Mouse (Mus musculus): Measurements from ENCODE around the gene Arf5. TPM values are rescaled to one million over a fixed set of nuclear protein-coding genes. Genes with fewer than 3 reads are reported as not detected.

Arf5 gene
- total and polyA plus RNA-seq, 3 experiments: 150 to 248 (median 162) TPM

- Histone ChIP-seq H3K27me3 (ENCODE audit: control insufficient read depth, insufficient read depth, low read length) (no peaks in the 10 kb centered on the region), H3K4me1 (ENCODE audit: control insufficient read depth, insufficient read depth, low read length) (peaks cover 1% of the 10 kb centered on the region; the same call in 1 of the 2 replicates), H3K79me2 (replicated peaks; ENCODE audit: control insufficient read depth, insufficient read depth, low read length) (no peaks in the 10 kb centered on the region), H3K36me3 (ENCODE audit: control insufficient read depth, insufficient read depth, low read length) (no peaks in the 10 kb centered on the region), H3K4me3 (no peak overlapping the region), H3K27ac (no peak overlapping the region), H3K9ac (ENCODE audit: low read depth, low read length) (no peak overlapping the region)
- WGBS: 89% methylated on average over 11 of the region's 11 CpGs
- intact Hi-C loops (cut with DNase I): no loop called here
- no peak for TF ChIP-seq POLR2A (IDR thresholded peaks at IDR 0.05; ENCODE audit: insufficient read depth, low read depth, low read length)
- TF ChIP-seq EP300 (IDR thresholded peaks at IDR 0.05; ENCODE audit: insufficient read depth, low read depth, low read length): no peak
- no peak for TF ChIP-seq CTCF (IDR thresholded peaks at IDR 0.05)
- no peak for DNase-seq
Observed at GRCm38 (mm10) chr6:28429870-28430269, 6.5 kb downstream of the Arf5 start.

- H3K27ac ChIP-seq: no peak overlapping the region
- intact Hi-C loops (cut with DNase I): no loop called here
Observed at GRCm38 (mm10) chr6:28430795-28431537, 7.6 kb downstream of the Arf5 start.

DNA sequence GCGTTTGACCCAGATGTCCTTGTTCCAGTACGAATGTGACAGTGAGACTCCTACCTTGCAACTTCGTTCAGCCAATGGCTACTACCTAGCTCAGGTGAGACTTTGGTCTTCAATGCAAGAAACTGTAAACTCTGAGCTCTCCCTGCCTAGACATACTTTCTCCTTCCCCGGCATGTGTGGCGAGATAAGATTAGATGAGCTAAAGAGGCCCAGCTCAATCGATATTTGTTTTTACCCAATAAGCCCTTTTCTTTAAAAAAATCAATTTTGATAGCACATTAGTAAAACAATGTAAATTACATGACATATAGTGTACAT lies 8.1 kb downstream of the Arf5 start:
- intact Hi-C loops (cut with DNase I): no loop called here
- no peaks in the 10 kb centered on the region for H3K27me3 ChIP-seq (ENCODE audit: control insufficient read depth, insufficient read depth, low read length)
- no peak overlapping the region for H3K4me3 ChIP-seq
- DNase-seq: no peak
- H3K27ac ChIP-seq: no peak overlapping the region
- WGBS: 73% methylated on average over 6 of the region's 6 CpGs
- TF ChIP-seq EP300 (IDR thresholded peaks at IDR 0.05; ENCODE audit: insufficient read depth, low read depth, low read length) (no peak), CTCF (IDR thresholded peaks at IDR 0.05) (no peak), POLR2A (IDR thresholded peaks at IDR 0.05; ENCODE audit: insufficient read depth, low read depth, low read length) (no peak)
- H3K36me3 ChIP-seq (ENCODE audit: control insufficient read depth, insufficient read depth, low read length): no peaks in the 10 kb centered on the region
- no peak overlapping the region for H3K9ac ChIP-seq (ENCODE audit: low read depth, low read length)
- no peaks in the 10 kb centered on the region for H3K4me1 ChIP-seq (ENCODE audit: control insufficient read depth, insufficient read depth, low read length)
- H3K79me2 ChIP-seq (replicated peaks; ENCODE audit: control insufficient read depth, insufficient read depth, low read length): no peaks in the 10 kb centered on the region

More at GRCm38 (mm10) chr6:28430795-28431537, 7.6 kb downstream of the Arf5 start:
- TF ChIP-seq CTCF (IDR thresholded peaks at IDR 0.05) (no peak), POLR2A (IDR thresholded peaks at IDR 0.05; ENCODE audit: insufficient read depth, low read depth, low read length) (no peak), EP300 (IDR thresholded peaks at IDR 0.05; ENCODE audit: insufficient read depth, low read depth, low read length) (no peak)
- WGBS: 69% methylated on average over 10 of the region's 10 CpGs
- Histone ChIP-seq H3K36me3 (ENCODE audit: control insufficient read depth, insufficient read depth, low read length) (no peaks in the 10 kb centered on the region), H3K9ac (ENCODE audit: low read depth, low read length) (no peak overlapping the region), H3K79me2 (replicated peaks; ENCODE audit: control insufficient read depth, insufficient read depth, low read length) (no peaks in the 10 kb centered on the region), H3K4me3 (no peak overlapping the region), H3K4me1 (ENCODE audit: control insufficient read depth, insufficient read depth, low read length) (no peaks in the 10 kb centered on the region), H3K27me3 (ENCODE audit: control insufficient read depth, insufficient read depth, low read length) (no peaks in the 10 kb centered on the region)
- no peak for DNase-seq

DNA sequence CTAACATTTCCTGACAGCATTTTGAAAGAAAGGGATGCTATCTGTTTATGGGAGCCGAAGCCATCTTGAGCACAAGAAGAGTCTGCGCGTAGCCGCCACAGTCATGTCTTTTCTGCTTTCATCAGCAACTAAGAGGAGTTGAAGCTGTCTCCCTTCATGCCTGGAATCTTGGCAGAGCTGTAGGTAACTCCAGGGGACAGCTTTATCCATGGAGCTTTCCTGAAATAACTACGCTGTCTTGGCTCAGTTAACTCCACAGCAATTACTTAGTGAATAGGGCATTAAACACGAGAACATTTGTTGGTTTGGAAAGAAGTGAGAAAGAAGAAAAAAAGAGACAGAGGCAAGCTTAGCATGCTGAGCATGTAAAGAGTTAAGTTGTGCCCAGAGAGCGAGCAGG lies 24.6 kb downstream of the Arf5 start:
- Histone ChIP-seq H3K27ac (no peak overlapping the region), H3K4me3 (no peak overlapping the region), H3K9ac (ENCODE audit: low read depth, low read length) (no peak overlapping the region), H3K36me3 (ENCODE audit: control insufficient read depth, insufficient read depth, low read length) (no peaks in the 10 kb centered on the region), H3K79me2 (replicated peaks; ENCODE audit: control insufficient read depth, insufficient read depth, low read length) (no peaks in the 10 kb centered on the region), H3K4me1 (ENCODE audit: control insufficient read depth, insufficient read depth, low read length) (no peaks in the 10 kb centered on the region), H3K27me3 (ENCODE audit: control insufficient read depth, insufficient read depth, low read length) (peaks cover 4% of the 10 kb centered on the region; the same call in 1 of the 2 replicates)
- WGBS: 51% methylated on average over 7 of the region's 7 CpGs
- intact Hi-C loops (cut with DNase I): no loop called here
- DNase-seq: no peak
- TF ChIP-seq POLR2A (IDR thresholded peaks at IDR 0.05; ENCODE audit: insufficient read depth, low read depth, low read length): no peak
- TF ChIP-seq EP300 (IDR thresholded peaks at IDR 0.05; ENCODE audit: insufficient read depth, low read depth, low read length): no peak

DNA sequence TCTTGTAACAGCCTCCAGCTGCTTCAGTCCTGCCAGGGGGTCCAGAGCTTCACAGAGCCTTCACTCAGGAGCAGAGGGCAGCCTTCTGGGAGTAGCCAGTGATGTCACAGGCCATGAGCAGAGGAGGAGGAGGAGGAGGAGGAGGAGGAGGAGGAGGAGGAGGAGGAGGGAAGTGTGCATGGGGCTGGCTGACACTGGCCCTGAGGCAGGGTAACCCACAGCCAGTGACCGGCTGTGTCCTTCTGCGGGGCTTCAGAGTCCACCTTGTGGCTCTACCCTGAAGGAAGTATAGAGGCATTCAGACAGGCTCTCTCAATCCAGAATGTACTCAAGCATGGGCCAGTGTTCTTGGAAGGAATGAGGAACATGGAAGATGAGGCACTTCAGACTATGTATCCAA lies 25.9 kb downstream of the Arf5 start, which contains the start of gene Pax4:
Gene Pax4, minus strand, starts transcription at position 101 of the 400 bp plus-strand sequence.
- Histone ChIP-seq H3K4me1 (ENCODE audit: control insufficient read depth, insufficient read depth, low read length) (no peaks in the 10 kb centered on the region), H3K27me3 (ENCODE audit: control insufficient read depth, insufficient read depth, low read length) (peaks cover 6% of the 10 kb centered on the region; the same call in 1 of the 2 replicates), H3K27ac (no peak within 1 kb of the TSS), H3K36me3 (ENCODE audit: control insufficient read depth, insufficient read depth, low read length) (no peaks in the 10 kb centered on the region), H3K4me3 (no peak within 1 kb of the TSS), H3K79me2 (replicated peaks; ENCODE audit: control insufficient read depth, insufficient read depth, low read length) (no peaks in the 10 kb centered on the region), H3K9ac (ENCODE audit: low read depth, low read length) (no peak within 1 kb of the TSS)
- intact Hi-C loops (cut with DNase I): no loop called here
- DNase-seq: no peak
- no peak for TF ChIP-seq POLR2A (IDR thresholded peaks at IDR 0.05; ENCODE audit: insufficient read depth, low read depth, low read length)
- 75% methylated on average over 2 of the region's 2 CpGs for WGBS

- H3K27ac ChIP-seq: no peak overlapping the region
- TF ChIP-seq POLR2A (IDR thresholded peaks at IDR 0.05; ENCODE audit: insufficient read depth, low read depth, low read length) (no peak), CTCF (IDR thresholded peaks at IDR 0.05) (no peak), EP300 (IDR thresholded peaks at IDR 0.05; ENCODE audit: insufficient read depth, low read depth, low read length) (no peak)
- intact Hi-C loops (cut with DNase I): no loop called here
- 16% methylated on average over 5 of the region's 5 CpGs for WGBS
- no peaks in the 10 kb centered on the region for H3K4me1 ChIP-seq (ENCODE audit: control insufficient read depth, insufficient read depth, low read length)
- H3K27me3 ChIP-seq (ENCODE audit: control insufficient read depth, insufficient read depth, low read length): peaks cover 6% of the 10 kb centered on the region; the same call in 1 of the 2 replicates
- H3K9ac ChIP-seq (ENCODE audit: low read depth, low read length): no peak overlapping the region
- no peaks in the 10 kb centered on the region for H3K36me3 ChIP-seq (ENCODE audit: control insufficient read depth, insufficient read depth, low read length)
- no peaks in the 10 kb centered on the region for H3K79me2 ChIP-seq (replicated peaks; ENCODE audit: control insufficient read depth, insufficient read depth, low read length)
- no peak for DNase-seq
- no peak overlapping the region for H3K4me3 ChIP-seq
Observed at GRCm38 (mm10) chr6:28450481-28450880, 27.1 kb downstream of the Arf5 start.
